Mouse (Mus musculus): ENCODE data around the gene Ctsd. TPM values are rescaled to one million over a fixed set of nuclear protein-coding genes. Genes with fewer than 3 reads are reported as not detected.
A peak's percentile ranks its signal among the peaks of the same experiment; 100 is the strongest.

Gene Ctsd
- polyA plus RNA-seq, 1 experiment from 2014 or later = 132 TPM

- no peak within 1 kb of the TSS for H3K4me3 ChIP-seq (replicated peaks)
- H3K4me1 ChIP-seq = peaks cover 21% of the 10 kb centered on the region
- no peak within 1 kb of the TSS for H3K9ac ChIP-seq
- no peaks in the 10 kb centered on the region for H3K27me3 ChIP-seq
- no peak for ATAC-seq (ENCODE audit: low FRiP score)
- 95% methylated on average over 5 of the region's 5 CpGs for WGBS
- H3K27ac ChIP-seq = no peak within 1 kb of the TSS
- peaks cover 77% of the 10 kb centered on the region for H3K36me3 ChIP-seq (replicated peaks)
- no peaks in the 10 kb centered on the region for H3K9me3 ChIP-seq
- H3K4me2 ChIP-seq = no peak within 1 kb of the TSS
Observed at GRCm38 (mm10) chr7:142382567-142382966, 5.3 kb downstream of the Ctsd start, which contains the start of gene Gm49369. Gene Gm49369, minus strand, starts transcription at chr7:142382667.

GRCm38 (mm10) chr7:142381175-142381574 is 6.7 kb downstream of the Ctsd start:
- no peak overlapping the region for H3K27ac ChIP-seq
- H3K4me2 ChIP-seq = no peak overlapping the region
- no peaks in the 10 kb centered on the region for H3K27me3 ChIP-seq
- no peak overlapping the region for H3K9ac ChIP-seq
- no peak overlapping the region for H3K4me3 ChIP-seq (replicated peaks)
- peaks cover 91% of the 10 kb centered on the region for H3K36me3 ChIP-seq (replicated peaks)
- WGBS = 95% methylated on average over 4 of the region's 4 CpGs
- no peak for ATAC-seq (ENCODE audit: low FRiP score)
- H3K4me1 ChIP-seq = peaks cover 9% of the 10 kb centered on the region
- H3K9me3 ChIP-seq = no peaks in the 10 kb centered on the region

GRCm38 (mm10) chr7:142379186-142379585 is 8.7 kb downstream of the Ctsd start:
- H3K4me2 ChIP-seq = no peak overlapping the region
- no peak overlapping the region for H3K27ac ChIP-seq
- peaks cover 84% of the 10 kb centered on the region for H3K36me3 ChIP-seq (replicated peaks)
- ATAC-seq (ENCODE audit: low FRiP score) = no peak
- no peaks in the 10 kb centered on the region for H3K9me3 ChIP-seq
- WGBS = 91% methylated on average over 6 of the region's 6 CpGs
- peaks cover 4% of the 10 kb centered on the region for H3K27me3 ChIP-seq
- no peaks in the 10 kb centered on the region for H3K4me1 ChIP-seq
- H3K9ac ChIP-seq = no peak overlapping the region
- no peak overlapping the region for H3K4me3 ChIP-seq (replicated peaks)

GRCm38 (mm10) chr7:142377233-142377925 is 10.5 kb downstream of the Ctsd start:
- Histone ChIP-seq H3K9me3 (no peaks in the 10 kb centered on the region), H3K4me1 (peaks cover 1% of the 10 kb centered on the region), H3K9ac (no peak overlapping the region), H3K27ac (no peak overlapping the region), H3K36me3 (replicated peaks) (peaks cover 66% of the 10 kb centered on the region), H3K27me3 (peaks cover 21% of the 10 kb centered on the region), H3K4me3 (replicated peaks) (no peak overlapping the region), H3K4me2 (no peak overlapping the region)
- ATAC-seq (ENCODE audit: low FRiP score) = no peak
- 91% methylated on average over 14 of the region's 14 CpGs for WGBS

- WGBS = 87% methylated on average over 4 of the region's 4 CpGs
- Histone ChIP-seq H3K36me3 (replicated peaks) (peaks cover 53% of the 10 kb centered on the region), H3K4me3 (replicated peaks) (no peak overlapping the region), H3K9me3 (no peaks in the 10 kb centered on the region), H3K9ac (no peak overlapping the region), H3K4me1 (peaks cover 13% of the 10 kb centered on the region), H3K27me3 (peaks cover 34% of the 10 kb centered on the region), H3K4me2 (no peak overlapping the region), H3K27ac (no peak overlapping the region)
- no peak for ATAC-seq (ENCODE audit: low FRiP score)
Observed at GRCm38 (mm10) chr7:142376096-142376495, 11.7 kb downstream of the Ctsd start.

GRCm38 (mm10) chr7:142375261-142375724 is 12.5 kb downstream of the Ctsd start:
- no peak for ATAC-seq (ENCODE audit: low FRiP score)
- Histone ChIP-seq H3K27ac (no peak overlapping the region), H3K4me2 (no peak overlapping the region), H3K9ac (no peak overlapping the region), H3K27me3 (peaks cover 42% of the 10 kb centered on the region), H3K4me3 (replicated peaks) (no peak overlapping the region), H3K4me1 (peaks cover 13% of the 10 kb centered on the region), H3K9me3 (no peaks in the 10 kb centered on the region), H3K36me3 (replicated peaks) (peaks cover 45% of the 10 kb centered on the region)
- 79% methylated on average over 6 of the region's 6 CpGs for WGBS

GRCm38 (mm10) chr7:142374413-142375015 is 13.3 kb downstream of the Ctsd start:
- peaks cover 38% of the 10 kb centered on the region for H3K36me3 ChIP-seq (replicated peaks)
- H3K27ac ChIP-seq = no peak overlapping the region
- no peak overlapping the region for H3K4me3 ChIP-seq (replicated peaks)
- H3K4me1 ChIP-seq = peaks cover 13% of the 10 kb centered on the region
- H3K9me3 ChIP-seq = no peaks in the 10 kb centered on the region
- peaks cover 50% of the 10 kb centered on the region for H3K27me3 ChIP-seq
- H3K9ac ChIP-seq = no peak overlapping the region
- no peak for ATAC-seq (ENCODE audit: low FRiP score)
- 95% methylated on average over 5 of the region's 5 CpGs for WGBS
- H3K4me2 ChIP-seq = no peak overlapping the region

GRCm38 (mm10) chr7:142373641-142374412 is 14.0 kb downstream of the Ctsd start, which contains the start of gene Ifitm10:
Gene Ifitm10, minus strand, starts transcription at chr7:142373753.
- peak within 1 kb of the TSS; percentile 56; the same call in 1 of the 2 replicates for H3K4me2 ChIP-seq
- WGBS = 69% methylated on average over 8 of the region's 8 CpGs
- H3K9ac ChIP-seq = no peak within 1 kb of the TSS
- H3K36me3 ChIP-seq (replicated peaks) = peaks cover 31% of the 10 kb centered on the region
- H3K27me3 ChIP-seq = peaks cover 55% of the 10 kb centered on the region
- H3K4me3 ChIP-seq (replicated peaks) = no peak within 1 kb of the TSS
- no peaks in the 10 kb centered on the region for H3K9me3 ChIP-seq
- no peak within 1 kb of the TSS for H3K27ac ChIP-seq
- peaks cover 13% of the 10 kb centered on the region for H3K4me1 ChIP-seq
- ATAC-seq (ENCODE audit: low FRiP score) = no peak

GRCm38 (mm10) chr7:142373039-142373438 is 14.8 kb downstream of the Ctsd start:
- Histone ChIP-seq H3K27me3 (peaks cover 63% of the 10 kb centered on the region), H3K4me1 (peaks cover 13% of the 10 kb centered on the region), H3K4me3 (replicated peaks) (no peak overlapping the region), H3K9ac (no peak overlapping the region), H3K4me2 (no peak overlapping the region), H3K27ac (no peak overlapping the region), H3K36me3 (replicated peaks) (peaks cover 23% of the 10 kb centered on the region), H3K9me3 (no peaks in the 10 kb centered on the region)
- 74% methylated on average over 5 of the region's 5 CpGs for WGBS
- no peak for ATAC-seq (ENCODE audit: low FRiP score)

- peak overlapping the region; percentile 31 for H3K4me3 ChIP-seq (replicated peaks)
- ATAC-seq (ENCODE audit: low FRiP score) = no peak
- peaks cover 14% of the 10 kb centered on the region for H3K36me3 ChIP-seq (replicated peaks)
- H3K27me3 ChIP-seq = peaks cover 65% of the 10 kb centered on the region
- peaks cover 13% of the 10 kb centered on the region for H3K4me1 ChIP-seq
- H3K9ac ChIP-seq = 0 out of 2 replicates have a peak overlapping the region, but pooled peaks have one; percentile 29
- H3K27ac ChIP-seq = no peak overlapping the region
- WGBS = 2% methylated on average over 62 of the region's 64 CpGs
- no peaks in the 10 kb centered on the region for H3K9me3 ChIP-seq
- peak overlapping the region; percentile 56 for H3K4me2 ChIP-seq
Observed at GRCm38 (mm10) chr7:142371768-142372661, 15.8 kb downstream of the Ctsd start.

GRCm38 (mm10) chr7:142371398-142371767 is 16.5 kb downstream of the Ctsd start:
- WGBS = 25% methylated on average over 11 of the region's 11 CpGs
- no peak overlapping the region for H3K27ac ChIP-seq
- H3K9ac ChIP-seq = 0 out of 2 replicates have a peak overlapping the region, but pooled peaks have one; percentile 29
- peaks cover 8% of the 10 kb centered on the region for H3K36me3 ChIP-seq (replicated peaks)
- H3K27me3 ChIP-seq = peaks cover 65% of the 10 kb centered on the region
- H3K9me3 ChIP-seq = no peaks in the 10 kb centered on the region
- peak overlapping the region; percentile 56 for H3K4me2 ChIP-seq
- peaks cover 13% of the 10 kb centered on the region for H3K4me1 ChIP-seq
- peak overlapping the region; percentile 31 for H3K4me3 ChIP-seq (replicated peaks)
- ATAC-seq (ENCODE audit: low FRiP score) = no peak
